Mouse (Mus musculus) liver, adult (tissue): Measurements from ENCODE around the gene Ddah1.

Experiments used
- GATA4 ChIP-seq: IDR thresholded peaks from 2 replicates; pipeline ENCODE4 v1.6.1; 2014; ENCODE audit warnings: mild to moderate bottlenecking, low read length; ENCODE audit not compliant: insufficient replicate concordance

Gene Ddah1

DNA sequence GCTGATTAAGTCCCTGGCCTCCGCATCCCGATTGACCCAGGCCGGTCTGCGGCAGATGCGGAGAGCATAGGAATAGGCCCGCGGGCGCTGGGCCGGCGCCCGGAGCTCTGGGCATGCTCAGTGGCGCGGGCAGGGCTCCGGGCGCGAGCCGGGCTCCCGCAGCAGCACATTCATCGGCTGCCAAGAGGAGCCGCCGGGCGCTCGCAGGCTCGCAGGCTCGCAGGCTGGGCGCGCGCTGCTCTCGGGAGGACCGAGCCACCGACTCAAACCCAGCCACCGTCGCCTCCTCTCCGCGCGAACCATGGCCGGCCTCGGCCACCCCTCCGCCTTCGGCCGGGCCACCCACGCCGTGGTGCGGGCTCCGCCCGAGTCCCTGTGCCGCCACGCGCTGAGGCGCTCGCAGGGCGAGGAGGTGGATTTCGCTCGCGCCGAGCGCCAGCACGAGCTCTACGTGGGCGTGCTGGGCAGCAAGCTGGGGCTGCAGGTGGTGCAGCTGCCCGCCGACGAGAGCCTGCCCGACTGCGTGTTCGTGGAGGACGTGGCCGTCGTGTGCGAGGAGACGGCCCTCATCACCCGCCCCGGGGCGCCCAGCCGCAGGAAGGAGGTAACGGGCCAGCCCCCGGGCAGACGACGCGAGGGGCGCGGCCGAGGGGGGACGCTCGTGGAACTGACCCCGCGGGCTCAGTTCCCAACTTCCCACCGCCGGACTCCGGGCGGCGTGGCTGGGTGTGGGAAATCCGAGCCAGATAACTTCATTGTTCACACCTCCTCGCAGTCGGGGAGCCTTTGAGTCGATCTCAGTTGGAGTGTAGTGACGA is at the start of gene Ddah1:
Ddah1 (plus strand) TSS at position 115 of the 818 bp plus-strand sequence.
- TF ChIP-seq GATA4 = no peak

DNA sequence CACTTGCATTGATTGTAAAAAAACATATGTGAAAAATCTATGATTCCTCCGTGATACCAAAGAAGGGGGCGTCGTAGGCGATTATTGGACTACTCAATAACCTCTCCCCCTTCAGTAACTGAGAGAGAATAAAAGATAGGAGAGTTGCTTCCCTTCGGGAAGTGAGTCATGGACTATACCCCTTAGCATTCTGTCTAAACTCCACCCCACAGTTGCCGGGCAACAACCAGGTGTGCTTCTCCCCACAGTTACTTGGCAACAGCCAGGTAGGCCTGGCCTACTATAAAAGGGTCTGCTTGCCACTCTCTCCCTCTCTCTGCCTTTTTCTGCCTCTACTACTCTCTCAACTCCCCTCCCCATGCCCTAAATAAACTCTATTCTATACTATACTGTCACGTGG is 42.6 kb upstream of the Ddah1 start:
- TF ChIP-seq GATA4 = no peak

DNA sequence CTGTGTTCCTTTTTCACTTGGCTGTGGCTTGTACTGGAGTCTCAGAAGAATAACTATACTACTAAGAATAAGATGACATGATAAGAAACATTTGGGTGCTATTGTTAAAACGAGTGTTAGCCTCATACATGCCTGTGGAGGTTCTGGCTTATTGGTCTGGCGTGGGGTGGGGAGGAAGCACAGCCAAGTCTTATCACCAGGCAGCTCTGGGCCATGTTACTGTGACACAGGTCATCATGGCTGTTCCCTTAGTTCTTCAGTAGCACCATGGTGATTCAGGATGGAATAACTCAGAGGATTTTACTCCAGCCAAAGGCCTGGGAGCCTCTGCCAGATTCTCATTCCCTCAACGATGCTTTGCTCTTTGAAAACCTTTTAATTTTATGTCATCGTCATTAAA is 38.8 kb upstream of the Ddah1 start:
- no peak for TF ChIP-seq GATA4

DNA sequence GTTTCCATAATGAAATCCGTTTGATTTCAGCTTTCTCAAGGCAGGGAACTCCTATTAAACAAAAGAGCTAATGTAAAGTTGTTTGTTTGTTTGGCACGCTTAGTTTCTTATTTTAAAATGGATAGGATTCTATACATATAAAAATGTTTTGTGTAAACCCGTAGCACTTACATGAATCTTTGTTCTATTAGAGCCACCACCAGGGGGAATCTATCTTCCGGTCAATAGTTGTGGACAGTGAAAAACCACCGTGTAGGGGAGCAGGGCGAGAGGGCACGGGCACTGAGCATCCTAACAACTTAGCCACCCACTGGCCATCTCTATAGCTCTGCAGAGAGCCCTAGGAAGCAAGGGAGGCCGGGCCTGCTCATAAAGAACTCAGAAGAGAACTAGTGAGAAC is 33.4 kb upstream of the Ddah1 start:
- TF ChIP-seq GATA4 = no peak

- TF ChIP-seq GATA4 = no peak
Measured at GRCm38 (mm10) chr3:145728336-145728735, 30.1 kb upstream of the Ddah1 start.

- TF ChIP-seq GATA4 = no peak
Measured at GRCm38 (mm10) chr3:145729531-145729930, 28.9 kb upstream of the Ddah1 start.

DNA sequence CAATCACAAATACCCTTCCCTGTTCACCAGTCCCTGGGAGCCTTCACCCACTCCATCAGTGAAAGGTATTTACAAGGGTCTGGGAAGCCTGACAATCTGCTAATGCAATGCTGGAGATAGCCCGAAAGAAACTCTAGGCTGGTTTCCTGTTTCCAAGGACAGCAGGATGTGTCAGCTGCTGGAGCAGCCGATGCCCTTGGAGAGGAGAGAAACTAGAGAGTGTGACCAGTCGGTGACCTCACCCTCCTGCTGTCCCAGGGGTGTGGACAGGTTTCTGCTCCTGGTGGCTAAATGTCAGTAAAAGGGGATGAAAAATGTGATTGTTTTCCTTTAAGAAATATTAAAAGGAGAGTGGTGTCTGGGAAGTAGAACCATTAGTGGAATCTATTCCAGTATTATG is 28.4 kb upstream of the Ddah1 start:
- peak; percentile 37; the same call in 1 of the 2 replicates for TF ChIP-seq GATA4

DNA sequence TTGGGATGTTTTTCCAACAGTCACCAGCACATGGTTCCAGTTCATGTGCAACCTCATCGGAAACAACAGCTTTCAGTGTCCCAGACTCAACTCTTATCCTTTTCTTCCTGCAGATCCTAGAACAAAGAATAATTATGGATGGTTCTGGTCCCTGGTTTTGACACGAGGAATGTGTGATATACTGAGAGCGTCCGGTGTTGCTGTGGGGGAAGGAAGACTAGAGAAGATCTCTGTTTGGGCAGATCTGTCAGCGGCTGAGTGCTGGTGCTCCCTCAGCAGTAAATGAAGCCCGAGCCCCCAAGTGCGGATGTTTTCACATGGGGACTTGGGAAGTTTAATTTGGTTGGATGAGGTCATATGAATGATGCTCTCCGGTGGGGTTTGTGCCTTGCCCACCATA is 23.6 kb upstream of the Ddah1 start:
- TF ChIP-seq GATA4 = no peak

DNA sequence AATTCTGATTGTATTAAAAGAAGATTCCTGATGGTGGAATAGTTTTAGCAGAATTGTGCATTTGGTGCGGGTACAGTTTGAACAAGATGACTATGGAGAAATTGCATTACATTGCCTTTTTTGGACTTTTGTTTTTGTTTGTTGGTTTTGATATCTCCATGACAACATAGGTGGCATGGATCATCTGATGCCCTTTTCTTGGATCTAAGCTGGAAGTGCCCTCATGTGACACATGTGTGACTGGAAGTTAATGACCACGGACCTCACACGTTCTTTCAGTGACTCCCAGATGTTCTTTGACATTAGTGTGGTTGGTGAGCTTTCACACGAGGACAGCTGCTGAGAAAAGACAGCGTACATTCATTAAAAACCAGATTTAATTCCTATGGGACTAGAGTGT is 21.9 kb upstream of the Ddah1 start:
- no peak for TF ChIP-seq GATA4

DNA sequence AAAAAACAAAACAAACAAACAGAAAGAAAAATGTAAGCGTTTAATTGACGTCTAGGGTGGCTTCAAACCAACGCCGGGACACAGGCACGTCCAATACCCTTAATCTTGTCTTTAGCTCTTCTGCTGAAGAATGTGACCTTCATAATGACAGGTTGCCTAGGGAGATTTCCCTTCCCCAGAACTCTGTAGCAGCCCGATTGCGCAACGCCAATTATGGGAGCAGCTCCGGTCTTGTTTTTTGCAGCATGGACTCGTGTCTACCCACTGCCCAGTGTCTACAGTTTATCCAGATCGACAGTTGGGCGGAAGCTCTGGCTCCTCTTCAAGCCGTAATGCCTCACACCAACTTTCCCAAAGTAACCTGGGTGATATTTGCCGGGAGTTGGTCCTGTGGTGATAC is 19.8 kb upstream of the Ddah1 start:
- no peak for TF ChIP-seq GATA4

DNA sequence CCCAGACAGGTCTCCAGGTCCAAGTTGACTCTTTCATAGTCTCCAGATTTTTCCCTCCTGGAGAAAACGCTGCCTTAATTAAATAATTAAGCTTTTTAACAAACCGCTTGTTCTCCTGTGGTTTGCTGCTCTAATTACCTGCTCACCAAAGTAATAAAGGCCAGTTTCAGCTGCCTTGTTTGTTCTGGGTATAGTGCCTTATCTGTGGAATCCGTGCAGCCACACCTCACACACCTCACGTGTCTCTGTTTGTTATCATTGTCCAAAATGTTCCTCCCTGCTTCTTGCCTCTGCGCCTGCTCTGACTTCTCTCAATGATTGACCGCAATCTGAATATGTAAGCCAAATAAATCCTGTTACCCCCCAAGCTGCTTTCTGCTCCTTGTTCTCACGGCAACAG is 18.6 kb upstream of the Ddah1 start:
- TF ChIP-seq GATA4 = no peak

DNA sequence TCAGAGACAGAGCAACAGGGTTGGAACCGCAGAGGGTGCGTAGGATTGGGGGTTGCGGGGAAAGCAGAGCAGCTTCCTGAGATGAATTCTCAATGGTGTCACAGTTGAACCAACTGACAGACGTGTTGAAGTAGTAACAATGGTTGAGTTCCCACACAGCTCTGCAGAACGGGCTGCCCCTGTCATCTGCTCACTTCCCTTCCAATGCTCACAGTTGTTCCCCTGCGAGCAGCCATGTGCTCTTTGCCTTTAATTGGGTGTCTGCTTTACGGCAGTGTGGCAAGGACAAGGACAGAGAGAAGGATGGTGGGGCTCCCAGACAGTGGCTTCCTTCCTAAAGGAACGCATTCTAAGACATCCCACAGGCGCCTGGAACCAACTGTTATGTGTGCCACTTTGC is 15.4 kb upstream of the Ddah1 start:
- TF ChIP-seq GATA4 = no peak

GRCm38 (mm10) chr3:145743476-145744027 is 14.9 kb upstream of the Ddah1 start:
- TF ChIP-seq GATA4 = no peak

DNA sequence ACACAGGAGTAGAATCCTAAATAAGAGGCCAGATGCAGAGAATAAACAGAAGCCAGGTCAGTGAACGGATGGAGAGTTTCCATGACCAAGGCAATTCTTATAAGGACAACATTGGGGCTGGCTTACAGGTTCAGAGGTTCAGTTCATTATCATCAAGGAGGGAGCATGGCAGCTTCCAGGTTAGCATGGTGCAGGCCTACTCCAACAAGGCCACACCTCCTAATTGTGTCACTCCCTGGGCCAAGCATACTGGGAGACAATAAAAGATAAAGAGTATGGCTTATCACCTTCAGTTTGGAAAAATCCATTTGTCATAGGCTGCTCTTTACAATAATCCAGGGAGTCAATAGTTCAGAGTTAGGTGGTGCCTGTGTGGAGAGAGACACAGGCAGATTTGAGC is 9.8 kb upstream of the Ddah1 start:
- no peak for TF ChIP-seq GATA4

DNA sequence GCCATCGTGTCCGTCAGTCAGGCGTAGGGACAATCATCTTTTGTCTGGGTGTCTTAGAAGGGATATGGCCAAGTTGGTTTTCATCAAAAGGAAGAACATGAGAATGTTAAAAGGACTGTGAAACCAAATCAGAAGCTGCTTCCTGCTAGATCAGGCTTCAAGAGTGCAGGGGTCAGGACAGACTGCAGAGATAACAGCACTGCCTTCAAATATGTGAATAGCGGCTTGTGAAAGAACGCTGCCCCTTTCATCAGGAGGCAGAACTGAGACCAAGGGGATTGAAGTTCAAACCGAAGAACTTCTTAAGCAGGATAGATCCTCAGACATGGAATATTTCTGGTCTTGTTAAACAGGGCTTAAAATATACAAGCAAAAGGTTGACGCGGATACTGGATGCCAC is 2.0 kb upstream of the Ddah1 start:
- TF ChIP-seq GATA4 = no peak

DNA sequence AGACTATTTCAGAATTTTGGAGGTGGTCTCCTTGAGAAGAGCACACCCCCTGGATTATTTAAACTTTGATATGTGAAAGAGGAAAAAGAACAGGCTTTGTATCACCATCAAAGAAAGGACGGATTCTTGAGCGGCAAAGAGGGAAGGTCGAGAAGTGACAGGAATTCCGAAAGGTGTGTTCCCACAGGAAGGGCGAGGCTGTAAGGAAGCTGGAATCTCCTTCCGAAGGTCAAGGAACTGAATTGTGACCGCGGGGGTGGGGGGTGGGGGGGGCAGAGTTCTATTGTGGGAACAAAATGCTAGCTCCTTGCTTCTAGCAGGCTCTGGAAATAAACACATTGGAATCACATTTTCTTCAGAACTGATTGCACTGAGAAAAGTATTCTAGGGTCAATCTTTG is 1.3 kb upstream of the Ddah1 start:
- no peak for TF ChIP-seq GATA4

- TF ChIP-seq GATA4 = no peak
Measured at GRCm38 (mm10) chr3:145757844-145758243, 631 bp upstream of the Ddah1 start.
